Mouse (Mus musculus): ENCODE measurements around the gene Sstr5. TPM values are rescaled to one million over a fixed set of nuclear protein-coding genes. Genes with fewer than 3 reads are reported as not detected.

Gene Sstr5
- polyA plus RNA-seq, 1 experiment: not detected

DNA sequence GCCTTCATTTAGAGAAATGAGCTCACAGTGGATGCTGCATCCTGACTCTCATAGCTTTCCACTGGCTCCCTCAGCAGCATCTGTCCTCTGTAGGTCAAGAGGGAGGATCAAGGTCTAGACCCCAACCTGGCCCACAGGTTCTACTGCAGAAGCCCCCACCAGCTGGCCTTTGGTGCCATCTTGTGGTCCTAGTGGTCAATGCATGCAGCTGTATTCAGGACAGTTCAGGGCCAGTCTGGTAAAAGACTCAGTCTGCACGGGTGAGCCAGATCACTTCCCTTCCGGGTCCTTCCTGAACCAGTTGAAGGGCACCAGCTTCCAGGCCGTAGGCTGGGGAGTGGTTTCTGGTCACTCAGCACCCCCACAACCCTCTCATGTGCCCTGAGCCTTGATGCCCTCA lies 10.7 kb upstream of the Sstr5 start:
- Histone ChIP-seq H3K4me3 (ENCODE audit: insufficient read depth, low read depth, low read length) (no peak overlapping the region), H3K27me3 (replicated peaks; ENCODE audit: control insufficient read depth, insufficient read depth, low read length) (no peaks in the 10 kb centered on the region), H3K4me1 (ENCODE audit: control insufficient read depth, insufficient read depth, low read length) (no peaks in the 10 kb centered on the region), H3K27ac (ENCODE audit: insufficient read depth, low read depth, low read length) (no peak overlapping the region), H3K36me3 (ENCODE audit: control insufficient read depth, insufficient read depth, low read length) (no peaks in the 10 kb centered on the region)
- TF ChIP-seq POLR2A (IDR thresholded peaks at IDR 0.05; ENCODE audit: low read depth, low read length): no peak
- peak; percentile 86 for TF ChIP-seq CTCF (conservative IDR thresholded peaks at IDR 0.05; ENCODE audit: insufficient read depth, insufficient read length, low read depth, low read length)
- WGBS: 10% methylated on average over 3 of the region's 3 CpGs
- peak; percentile 62 for DNase-seq

DNA sequence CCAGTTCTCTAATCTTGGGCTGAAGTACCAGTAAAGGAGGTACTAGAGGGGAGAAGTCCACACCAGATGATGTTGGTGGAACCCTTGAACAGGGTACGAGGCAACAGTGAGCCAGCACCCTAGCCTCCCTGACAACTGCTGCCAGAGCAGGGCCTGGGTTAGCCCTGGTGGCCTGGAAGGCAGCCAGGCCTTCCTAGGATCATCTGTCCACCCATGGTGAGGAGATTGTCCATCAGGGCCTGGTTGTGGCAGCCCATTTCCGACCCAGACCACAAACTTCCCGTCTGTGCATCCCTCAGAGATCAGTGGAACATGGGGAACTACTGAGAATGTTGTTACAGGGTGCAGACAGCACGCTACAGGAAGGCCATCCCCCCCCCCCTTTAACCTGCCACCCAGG lies 5.5 kb upstream of the Sstr5 start:
- H3K27me3 ChIP-seq (replicated peaks; ENCODE audit: control insufficient read depth, insufficient read depth, low read length): no peaks in the 10 kb centered on the region
- WGBS: 68% methylated on average over 4 of the region's 4 CpGs
- no peaks in the 10 kb centered on the region for H3K4me1 ChIP-seq (ENCODE audit: control insufficient read depth, insufficient read depth, low read length)
- TF ChIP-seq CTCF (conservative IDR thresholded peaks at IDR 0.05; ENCODE audit: insufficient read depth, insufficient read length, low read depth, low read length) (no peak), POLR2A (IDR thresholded peaks at IDR 0.05; ENCODE audit: low read depth, low read length) (no peak)
- no peak overlapping the region for H3K27ac ChIP-seq (ENCODE audit: insufficient read depth, low read depth, low read length)
- no peak for DNase-seq
- no peaks in the 10 kb centered on the region for H3K36me3 ChIP-seq (ENCODE audit: control insufficient read depth, insufficient read depth, low read length)
- no peak overlapping the region for H3K4me3 ChIP-seq (ENCODE audit: insufficient read depth, low read depth, low read length)

DNA sequence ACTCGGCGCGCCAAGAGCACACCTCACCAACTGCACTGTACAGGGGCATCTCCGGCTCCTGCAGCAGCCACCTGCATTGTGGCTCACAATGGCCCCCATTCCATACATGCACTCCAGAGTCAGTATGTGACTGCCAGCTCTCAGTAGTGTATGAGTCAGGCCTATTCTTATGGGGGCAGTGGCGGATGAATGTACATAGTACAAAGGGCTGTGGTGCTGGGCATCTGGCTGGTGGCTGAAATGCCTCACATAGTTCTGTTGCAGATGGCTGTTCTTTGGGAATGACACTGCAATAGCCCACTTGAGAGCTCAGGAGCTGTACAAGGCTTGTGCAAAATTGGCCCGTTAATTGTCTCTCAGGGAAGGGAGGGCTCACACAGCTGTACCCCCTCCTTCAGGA lies 15.0 kb downstream of the Sstr5 start:
- 81% methylated on average over 6 of the region's 6 CpGs for WGBS
- no peak for DNase-seq
- no peaks in the 10 kb centered on the region for H3K36me3 ChIP-seq (ENCODE audit: control insufficient read depth, insufficient read depth, low read length)
- no peaks in the 10 kb centered on the region for H3K27me3 ChIP-seq (replicated peaks; ENCODE audit: control insufficient read depth, insufficient read depth, low read length)
- no peak overlapping the region for H3K27ac ChIP-seq (ENCODE audit: insufficient read depth, low read depth, low read length)
- H3K4me3 ChIP-seq (ENCODE audit: insufficient read depth, low read depth, low read length): no peak overlapping the region
- TF ChIP-seq POLR2A (IDR thresholded peaks at IDR 0.05; ENCODE audit: low read depth, low read length) (no peak), CTCF (conservative IDR thresholded peaks at IDR 0.05; ENCODE audit: insufficient read depth, insufficient read length, low read depth, low read length) (no peak)
- no peaks in the 10 kb centered on the region for H3K4me1 ChIP-seq (ENCODE audit: control insufficient read depth, insufficient read depth, low read length)

DNA sequence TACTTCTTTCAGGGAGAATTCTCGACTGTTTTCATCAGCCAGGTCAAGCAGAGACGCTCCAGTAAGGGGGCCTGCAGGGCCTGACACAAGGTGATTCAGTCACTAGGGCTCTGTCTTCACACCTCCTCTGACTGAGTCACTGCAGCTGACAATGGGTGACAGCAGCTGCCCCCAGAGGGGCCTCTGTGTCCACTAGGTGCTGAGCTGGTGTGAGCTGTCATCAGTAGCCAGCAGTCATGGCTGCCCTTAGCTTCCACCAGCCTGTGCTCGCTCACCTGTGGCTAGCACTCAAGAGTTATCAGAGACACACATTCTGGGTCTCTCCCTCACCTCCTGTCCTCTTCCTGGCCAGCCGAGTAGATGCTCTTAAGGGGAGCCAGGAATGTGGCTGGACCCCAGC lies 16.3 kb downstream of the Sstr5 start:
- no peak for DNase-seq
- Histone ChIP-seq H3K4me3 (ENCODE audit: insufficient read depth, low read depth, low read length) (no peak overlapping the region), H3K4me1 (ENCODE audit: control insufficient read depth, insufficient read depth, low read length) (no peaks in the 10 kb centered on the region), H3K36me3 (ENCODE audit: control insufficient read depth, insufficient read depth, low read length) (no peaks in the 10 kb centered on the region), H3K27me3 (replicated peaks; ENCODE audit: control insufficient read depth, insufficient read depth, low read length) (no peaks in the 10 kb centered on the region), H3K27ac (ENCODE audit: insufficient read depth, low read depth, low read length) (no peak overlapping the region)
- no peak for TF ChIP-seq POLR2A (IDR thresholded peaks at IDR 0.05; ENCODE audit: low read depth, low read length)
- 50% methylated on average over 4 of the region's 4 CpGs for WGBS

DNA sequence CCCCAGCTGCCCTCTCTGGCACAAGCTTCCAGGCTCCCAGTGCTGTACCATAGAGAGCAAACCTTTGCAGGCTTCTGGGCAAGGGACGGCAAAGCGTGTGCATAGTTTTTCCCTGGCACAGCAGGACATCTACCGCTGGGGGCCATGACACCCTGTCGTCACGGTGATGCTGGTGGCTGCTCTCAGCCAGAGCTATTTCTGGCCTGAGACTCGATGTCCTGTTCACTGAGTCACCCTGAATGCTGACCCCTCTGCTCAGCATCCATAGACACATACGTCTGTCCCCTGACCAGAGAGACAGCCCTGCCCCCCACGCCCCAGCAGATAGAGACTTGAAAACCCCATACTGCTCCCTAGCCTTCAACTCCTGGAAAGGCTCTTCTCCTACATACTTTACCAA lies 16.9 kb downstream of the Sstr5 start:
- Histone ChIP-seq H3K4me3 (ENCODE audit: insufficient read depth, low read depth, low read length) (no peak overlapping the region), H3K36me3 (ENCODE audit: control insufficient read depth, insufficient read depth, low read length) (no peaks in the 10 kb centered on the region), H3K27me3 (replicated peaks; ENCODE audit: control insufficient read depth, insufficient read depth, low read length) (no peaks in the 10 kb centered on the region), H3K4me1 (ENCODE audit: control insufficient read depth, insufficient read depth, low read length) (no peaks in the 10 kb centered on the region), H3K27ac (ENCODE audit: insufficient read depth, low read depth, low read length) (no peak overlapping the region)
- DNase-seq: no peak
- 60% methylated on average over 8 of the region's 8 CpGs for WGBS
- TF ChIP-seq POLR2A (IDR thresholded peaks at IDR 0.05; ENCODE audit: low read depth, low read length) (no peak), CTCF (conservative IDR thresholded peaks at IDR 0.05; ENCODE audit: insufficient read depth, insufficient read length, low read depth, low read length) (no peak)

DNA sequence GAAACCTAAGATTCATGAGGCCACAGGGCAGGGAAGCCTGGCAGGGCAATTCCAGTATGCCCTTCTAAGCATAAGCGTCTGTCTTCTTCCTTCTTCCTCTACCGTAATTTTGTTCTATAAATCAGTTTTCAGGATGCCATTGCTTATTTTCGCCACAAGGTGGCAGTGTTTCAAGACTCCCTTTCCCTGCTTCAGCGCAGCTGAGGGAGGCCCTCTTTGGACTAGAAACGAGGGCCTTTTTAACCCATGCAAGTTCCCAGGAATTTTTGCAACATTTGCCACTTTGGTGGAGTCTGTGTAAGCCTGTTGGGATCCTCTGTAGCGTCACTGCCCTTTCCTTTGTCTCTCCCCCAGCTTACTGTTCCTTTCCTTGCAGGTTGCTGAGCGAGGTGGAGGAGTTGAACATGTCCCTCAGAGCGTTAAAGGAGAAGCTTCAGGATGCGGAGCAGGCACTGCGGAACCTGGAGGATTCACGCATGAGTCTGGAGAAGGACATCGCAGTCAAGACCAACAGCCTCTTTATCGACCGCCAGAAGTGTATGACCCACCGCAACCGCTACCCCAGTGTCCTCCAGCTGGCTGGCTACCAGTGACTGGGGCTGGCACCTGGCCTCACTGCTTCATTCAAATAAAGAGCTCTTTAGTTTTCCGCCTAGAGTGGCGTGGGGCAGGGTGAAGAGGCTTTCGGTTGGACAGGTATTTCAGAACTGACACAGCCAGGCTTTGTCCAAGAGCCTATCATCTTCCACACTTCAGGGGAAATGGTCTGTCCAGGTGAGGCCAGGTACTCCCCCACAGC lies 20.9 kb downstream of the Sstr5 start:
- Histone ChIP-seq H3K4me3 (ENCODE audit: insufficient read depth, low read depth, low read length) (no peak overlapping the region), H3K4me1 (ENCODE audit: control insufficient read depth, insufficient read depth, low read length) (no peaks in the 10 kb centered on the region), H3K27me3 (replicated peaks; ENCODE audit: control insufficient read depth, insufficient read depth, low read length) (no peaks in the 10 kb centered on the region), H3K27ac (ENCODE audit: insufficient read depth, low read depth, low read length) (no peak overlapping the region), H3K36me3 (ENCODE audit: control insufficient read depth, insufficient read depth, low read length) (no peaks in the 10 kb centered on the region)
- no peak for TF ChIP-seq POLR2A (IDR thresholded peaks at IDR 0.05; ENCODE audit: low read depth, low read length)
- peak; percentile 75 for TF ChIP-seq CTCF (conservative IDR thresholded peaks at IDR 0.05; ENCODE audit: insufficient read depth, insufficient read length, low read depth, low read length)
- WGBS: 33% methylated on average over 19 of the region's 19 CpGs
- DNase-seq: peak; percentile 51

DNA sequence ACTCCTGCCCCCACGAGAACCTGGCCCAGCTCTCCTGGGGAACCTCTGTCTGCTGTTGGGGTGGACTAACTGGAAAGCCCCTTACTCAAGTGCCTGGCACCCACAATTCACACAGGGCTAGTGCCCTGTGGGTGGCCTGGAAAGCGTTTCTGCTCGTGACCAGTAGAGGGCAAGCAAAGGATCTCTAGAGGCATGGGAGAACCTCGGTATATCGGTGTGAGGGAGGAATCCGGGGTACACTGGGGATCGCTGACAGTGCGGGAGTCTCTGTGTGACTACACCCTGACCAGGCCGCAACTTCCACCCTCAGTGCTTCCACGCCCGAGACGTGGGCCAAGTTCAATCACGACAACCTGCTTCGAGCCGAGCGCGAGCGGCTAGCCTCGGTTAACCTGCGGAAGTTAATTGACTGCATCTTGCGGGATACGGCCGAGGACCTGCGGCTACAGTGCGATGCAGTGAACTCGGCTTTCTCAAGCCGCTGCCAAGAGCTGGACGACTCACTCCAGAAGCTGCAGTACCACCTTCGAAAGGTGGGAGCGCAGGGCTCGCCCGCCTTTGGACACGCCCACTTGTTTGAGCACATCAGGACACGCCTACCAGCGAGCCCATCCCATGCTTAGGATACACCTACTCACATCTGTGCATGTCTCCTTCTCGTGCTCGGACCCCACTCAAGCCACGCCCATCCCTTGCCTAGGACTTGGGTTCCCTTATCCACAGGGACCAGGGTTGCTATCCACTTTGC lies 22.6 kb downstream of the Sstr5 start:
- DNase-seq: peak; percentile 67
- Histone ChIP-seq H3K4me3 (ENCODE audit: insufficient read depth, low read depth, low read length) (peak overlapping the region; percentile 46), H3K27ac (ENCODE audit: insufficient read depth, low read depth, low read length) (no peak overlapping the region), H3K36me3 (ENCODE audit: control insufficient read depth, insufficient read depth, low read length) (no peaks in the 10 kb centered on the region), H3K4me1 (ENCODE audit: control insufficient read depth, insufficient read depth, low read length) (no peaks in the 10 kb centered on the region), H3K27me3 (replicated peaks; ENCODE audit: control insufficient read depth, insufficient read depth, low read length) (no peaks in the 10 kb centered on the region)
- TF ChIP-seq POLR2A (IDR thresholded peaks at IDR 0.05; ENCODE audit: low read depth, low read length) (no peak), CTCF (conservative IDR thresholded peaks at IDR 0.05; ENCODE audit: insufficient read depth, insufficient read length, low read depth, low read length) (peak; percentile 68)
- 2% methylated on average over 38 of the region's 38 CpGs for WGBS
